Mouse (Mus musculus): ENCODE measurements around the gene Ipmk. TPM values are rescaled to one million over a fixed set of nuclear protein-coding genes. Genes with fewer than 3 reads are reported as not detected.

The Ipmk gene
- total RNA-seq (2023) = 28.4 TPM

DNA sequence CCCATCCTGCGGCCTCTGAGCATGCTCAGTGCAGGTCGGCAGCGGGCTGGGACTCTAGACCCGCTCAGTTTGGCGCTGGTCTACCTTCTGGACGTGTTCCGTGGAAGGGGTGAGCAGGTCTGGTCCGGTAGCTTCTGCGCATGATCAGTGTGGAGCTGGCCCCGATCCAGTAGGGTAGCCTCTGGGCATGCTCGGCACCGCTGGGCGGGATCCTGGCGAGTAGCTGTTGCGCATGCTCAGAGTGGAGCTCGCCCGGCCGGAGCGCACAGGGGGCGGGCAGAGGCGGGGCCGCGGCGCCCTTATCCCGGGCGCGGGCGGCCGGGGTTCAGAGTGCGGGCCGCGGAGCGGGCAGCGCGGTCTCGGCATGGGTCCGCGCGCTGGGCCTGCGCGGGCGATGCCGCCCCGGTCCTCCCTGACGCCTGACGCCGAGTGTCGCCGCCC lies at the start of gene Ipmk:
TSS of gene Ipmk (plus strand) at position 255 of the 441 bp plus-strand sequence.

DNA sequence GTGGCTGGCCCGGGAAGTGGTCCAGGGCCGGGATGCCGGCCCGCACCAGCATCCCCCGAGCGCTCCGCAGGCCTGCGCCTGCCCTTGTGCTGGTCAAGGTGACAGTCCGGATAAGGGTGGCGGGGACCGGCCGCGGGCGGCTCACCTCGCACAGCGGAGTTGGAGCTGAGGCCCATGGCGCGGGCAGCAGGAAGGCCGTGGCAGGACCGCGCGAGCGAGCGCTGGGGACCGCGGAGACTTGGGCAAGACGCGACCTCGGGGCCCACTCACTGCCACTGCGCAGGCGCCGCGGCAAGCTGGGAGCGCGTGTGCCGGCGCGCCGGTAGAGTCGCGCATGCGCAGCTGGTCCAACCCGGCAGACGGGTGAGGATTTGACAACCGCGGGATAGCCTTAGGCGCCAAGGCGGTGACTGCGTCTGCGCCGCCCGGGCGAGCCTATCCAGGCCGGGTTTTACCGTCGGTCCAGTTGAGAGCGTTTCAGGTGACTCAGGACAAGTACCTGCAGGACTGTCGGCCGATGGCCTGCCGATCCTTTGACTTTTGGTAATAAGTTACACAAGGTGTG lies 2.9 kb upstream of the Ipmk start, which contains the start of gene Cisd1:
TSS of gene Cisd1 (minus strand) at position 376 of the 565 bp plus-strand sequence.

Other genes starting within 250 kb of the Ipmk start
- gene Bicc1, start 188.1 kb upstream of the Ipmk start, total RNA-seq (2023) = 0.33 TPM
- gene Tfam, start 109.5 kb upstream of the Ipmk start, total RNA-seq (2023) = 55.5 TPM
- 40.2 TPM for gene Ube2d1, start 62.5 kb upstream of the Ipmk start, total RNA-seq (2023)
- 8.1 TPM for gene Cisd1, start 2.8 kb upstream of the Ipmk start, total RNA-seq (2023)

Measured in CD4-positive naive resting alpha-beta T cell, adult 57 days (primary cell).